Mouse (Mus musculus) midbrain, embryonic 11.5 days (tissue): ENCODE results near the gene Actr2. TPM values are rescaled to one million over a fixed set of nuclear protein-coding genes. Genes with fewer than 3 reads are reported as not detected.
"Not testable (repeated sequence)": the region's sequence is repeated elsewhere in the genome, so short reads cannot be mapped to it uniquely, and the experiment has no call there.

Experiments used
- ATAC-seq: fragments of 200-750 bp; cut with Nextera tagmentation; 2 replicates; pipeline ENCODE4 v1.8.0; 2017; ENCODE audit warnings: moderate TSS enrichment, moderate library complexity; ENCODE audit not compliant: low FRiP score
- DNase-seq: peaks from one replicate; pipeline ENCODE4 v3.0.0; 2015; ENCODE audit warnings: low spot score; ENCODE audit errors: missing footprints
- H3K27ac ChIP-seq: fragments of 300-500 bp; sonication (generic); 2 replicates; pipeline ENCODE4 v1.5.1; 2014; ENCODE audit warnings: low read depth, low read length
- H3K27me3 ChIP-seq: fragments of 300-500 bp; sonication (generic); 2 replicates; pipeline ENCODE4 v1.6.1; 2014; ENCODE audit warnings: mild to moderate bottlenecking, low read length, moderate library complexity, mixed read lengths; ENCODE audit not compliant: control insufficient read depth, insufficient read depth
- H3K36me3 ChIP-seq: fragments of 300-500 bp; sonication (generic); 2 replicates; pipeline ENCODE4 v1.6.1; 2014; ENCODE audit warnings: mild to moderate bottlenecking, low read length, moderate library complexity, mixed read lengths; ENCODE audit not compliant: control insufficient read depth, insufficient read depth
- H3K4me1 ChIP-seq: fragments of 300-500 bp; sonication (generic); 2 replicates; pipeline ENCODE4 v1.6.1; 2014; ENCODE audit warnings: low read length; ENCODE audit not compliant: control insufficient read depth, insufficient read depth
- H3K4me2 ChIP-seq: fragments of 300-500 bp; sonication (generic); 2 replicates; pipeline ENCODE4 v1.6.1; 2014; ENCODE audit warnings: mild to moderate bottlenecking, moderate library complexity
- H3K4me3 ChIP-seq: fragments of 300-500 bp; sonication (generic); 2 replicates; pipeline ENCODE4 v1.5.1; 2014; ENCODE audit warnings: low read depth, low read length
- H3K9ac ChIP-seq: fragments of 300-500 bp; sonication (generic); 2 replicates; pipeline ENCODE4 v1.6.1; 2014; ENCODE audit warnings: low read length
- H3K9me3 ChIP-seq: fragments of 300-500 bp; sonication (generic); 2 replicates; pipeline ENCODE4 v1.6.1; 2016; ENCODE audit warnings: low read length; ENCODE audit not compliant: control insufficient read depth
- WGBS: fragments of 180-500 bp; shearing (Covaris S2); extraction: QIAGEN DNeasy Blood & Tissue Kit; methylation state at CpG from one replicate; pipeline ENCODE4 v1.1.7; 2014; 5-methylcytosine and 5-hydroxymethylcytosine counted together
- polyA plus RNA-seq: library from polyadenylated mRNA; unstranded; fragments of >200 nt; fragmentation: Nextera tagmentation; extraction: Ambion mirVana; gene quantifications from 2 replicates; pipeline ENCODE4 v1.2.1, GENCODE M21; 2014

Gene Actr2
- 75.9 and 87.4 TPM in 2 replicates for polyA plus RNA-seq

DNA sequence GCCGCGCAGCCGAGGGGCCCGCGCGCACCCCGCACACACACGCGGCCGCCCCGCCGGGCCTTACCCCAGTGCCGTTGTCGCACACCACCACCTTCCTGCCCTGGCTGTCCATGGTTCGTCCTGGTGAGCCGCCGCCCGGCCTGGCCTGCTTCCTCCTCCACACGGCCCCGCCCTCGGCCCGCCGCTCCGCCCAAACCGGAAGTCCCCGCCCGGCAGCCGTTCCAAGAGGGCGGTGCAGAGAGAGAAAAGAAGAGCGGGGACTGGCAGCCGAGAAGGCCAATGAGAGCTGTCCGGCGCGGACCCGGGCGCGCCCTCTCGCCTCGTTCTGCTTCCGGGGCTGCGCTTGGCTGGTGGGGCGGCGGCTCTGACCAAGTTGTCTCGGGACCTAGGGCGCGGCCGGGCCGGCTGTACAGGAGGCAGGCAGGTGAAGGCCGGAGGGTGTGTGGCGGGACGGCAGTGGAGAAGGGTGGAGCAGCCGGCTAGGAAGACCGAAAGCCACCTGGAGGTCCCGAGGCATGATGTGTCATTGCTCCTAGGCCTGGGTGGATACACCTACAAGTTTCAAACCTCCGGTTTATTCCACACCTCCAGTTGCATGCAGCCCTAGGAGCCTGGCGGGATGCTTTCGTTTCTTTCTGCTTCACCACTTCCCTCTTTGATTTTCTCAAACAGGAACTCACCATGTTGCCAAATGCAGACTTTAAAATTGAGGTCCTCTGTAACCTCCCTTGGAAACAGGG is at the start of gene Actr2:
Actr2 (minus strand) TSS at position 173 of the 740 bp plus-strand sequence.
- peaks cover 6% of the 10 kb centered on the region for H3K4me1 ChIP-seq
- 0 out of 2 replicates have a peak, but pooled peaks cover 3% of the 10 kb centered on the region for H3K36me3 ChIP-seq
- no peaks in the 10 kb centered on the region for H3K27me3 ChIP-seq
- peak within 1 kb of the TSS; percentile 87 for H3K4me3 ChIP-seq
- DNase-seq (peak; percentile 100), ATAC-seq (peak; percentile 99)
- H3K9me3 ChIP-seq, result no peaks in the 10 kb centered on the region
- H3K27ac ChIP-seq, result peak within 1 kb of the TSS; percentile 79
- H3K4me2 ChIP-seq, result peak within 1 kb of the TSS; percentile 71
- under 1% methylated on average over 55 of the region's 57 CpGs for WGBS
- peak within 1 kb of the TSS; percentile 87 for H3K9ac ChIP-seq

- H3K9me3 ChIP-seq, result no peaks in the 10 kb centered on the region
- H3K27ac ChIP-seq, result no peak overlapping the region
- no peaks in the 10 kb centered on the region for H3K27me3 ChIP-seq
- H3K36me3 ChIP-seq, result no peaks in the 10 kb centered on the region
- H3K9ac ChIP-seq, result no peak overlapping the region
- no peak overlapping the region for H3K4me3 ChIP-seq
- no peaks in the 10 kb centered on the region for H3K4me1 ChIP-seq
- H3K4me2 ChIP-seq, result no peak overlapping the region
- ATAC-seq, result no peak
- DNase-seq, result no peak
Measured at GRCm38 (mm10) chr11:20158879-20159278, 46.2 kb upstream of the Actr2 start.

GRCm38 (mm10) chr11:20153542-20153941 is 40.8 kb upstream of the Actr2 start:
- H3K4me2 ChIP-seq, H3K27ac ChIP-seq, H3K4me1 ChIP-seq, H3K9ac ChIP-seq, DNase-seq, H3K27me3 ChIP-seq, ATAC-seq, H3K9me3 ChIP-seq, H3K36me3 ChIP-seq, H3K4me3 ChIP-seq: not testable (repeated sequence)
- WGBS, result 85% methylated on average over 5 of the region's 5 CpGs

- no peak for ATAC-seq
- DNase-seq, result no peak
- no peak overlapping the region for H3K4me2 ChIP-seq
- 86% methylated on average over 4 of the region's 4 CpGs for WGBS
- no peaks in the 10 kb centered on the region for H3K9me3 ChIP-seq
- H3K4me1 ChIP-seq, result no peaks in the 10 kb centered on the region
- H3K27ac ChIP-seq, result no peak overlapping the region
- H3K9ac ChIP-seq, result no peak overlapping the region
- H3K36me3 ChIP-seq, result no peaks in the 10 kb centered on the region
- no peak overlapping the region for H3K4me3 ChIP-seq
- H3K27me3 ChIP-seq, result no peaks in the 10 kb centered on the region
Measured at GRCm38 (mm10) chr11:20152107-20152901, 39.6 kb upstream of the Actr2 start.

GRCm38 (mm10) chr11:20151290-20151689 is 38.6 kb upstream of the Actr2 start:
- Histone ChIP-seq H3K27me3 (no peaks in the 10 kb centered on the region), H3K4me2 (no peak overlapping the region), H3K36me3 (no peaks in the 10 kb centered on the region), H3K4me1 (no peaks in the 10 kb centered on the region), H3K9ac (no peak overlapping the region), H3K4me3 (no peak overlapping the region), H3K27ac (no peak overlapping the region), H3K9me3 (no peaks in the 10 kb centered on the region)
- no peak for ATAC-seq
- WGBS, result 84% methylated on average over 5 of the region's 5 CpGs
- peak; percentile 31 for DNase-seq

DNA sequence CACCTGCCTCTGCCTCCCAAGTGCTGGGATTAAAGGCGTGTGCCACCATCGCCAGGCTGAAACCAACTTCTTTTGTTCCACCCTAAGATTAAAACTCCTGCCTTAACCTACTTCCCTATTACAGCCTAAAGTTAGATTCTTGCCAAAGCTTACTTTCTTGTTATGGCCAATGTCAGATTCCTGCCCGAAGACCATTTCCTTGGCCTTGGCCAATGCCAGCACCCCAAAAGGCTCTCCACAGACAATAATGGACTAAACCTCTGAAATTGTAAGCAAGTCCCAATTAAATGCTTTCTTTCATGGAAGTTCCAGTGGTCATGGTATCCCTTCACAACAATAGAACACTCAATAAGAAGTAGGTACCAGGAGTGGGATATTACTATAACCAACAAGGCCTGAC is 37.2 kb upstream of the Actr2 start:
- Histone ChIP-seq H3K4me1 (no peaks in the 10 kb centered on the region), H3K36me3 (no peaks in the 10 kb centered on the region), H3K27me3 (no peaks in the 10 kb centered on the region), H3K4me3 (no peak overlapping the region), H3K27ac (no peak overlapping the region), H3K9me3 (no peaks in the 10 kb centered on the region), H3K4me2 (no peak overlapping the region), H3K9ac (no peak overlapping the region)
- peak; percentile 79 for DNase-seq
- no peak for ATAC-seq
- WGBS, result 92% methylated on average over 3 of the region's 3 CpGs

DNA sequence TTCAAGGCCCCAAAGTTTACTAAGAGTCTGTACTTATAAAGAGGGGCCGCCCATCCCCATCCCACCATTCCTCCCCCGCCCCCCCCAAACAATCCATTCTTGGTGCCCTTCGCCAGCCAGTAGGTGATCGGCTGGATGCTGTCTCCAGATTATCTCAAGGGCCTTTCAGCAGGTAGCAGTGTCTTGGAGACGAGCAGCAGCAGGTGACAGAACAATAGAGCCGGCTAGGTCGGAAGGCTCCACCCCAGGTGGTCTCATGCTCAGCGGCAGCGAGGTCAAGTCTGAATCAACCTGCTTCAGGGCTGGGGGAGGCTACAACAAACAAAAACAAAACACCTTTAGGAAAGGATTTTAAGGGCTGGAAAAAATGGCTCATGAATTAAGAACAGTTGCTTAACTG is 32.7 kb upstream of the Actr2 start:
- H3K4me2 ChIP-seq, result no peak overlapping the region
- WGBS, result 25% methylated on average over 9 of the region's 9 CpGs
- H3K36me3 ChIP-seq, result no peaks in the 10 kb centered on the region
- H3K4me1 ChIP-seq, result no peaks in the 10 kb centered on the region
- ATAC-seq (no peak), DNase-seq (peak; percentile 41)
- H3K4me3 ChIP-seq, result no peak overlapping the region
- H3K9me3 ChIP-seq, result no peaks in the 10 kb centered on the region
- no peak overlapping the region for H3K27ac ChIP-seq
- H3K9ac ChIP-seq, result no peak overlapping the region
- no peaks in the 10 kb centered on the region for H3K27me3 ChIP-seq

DNA sequence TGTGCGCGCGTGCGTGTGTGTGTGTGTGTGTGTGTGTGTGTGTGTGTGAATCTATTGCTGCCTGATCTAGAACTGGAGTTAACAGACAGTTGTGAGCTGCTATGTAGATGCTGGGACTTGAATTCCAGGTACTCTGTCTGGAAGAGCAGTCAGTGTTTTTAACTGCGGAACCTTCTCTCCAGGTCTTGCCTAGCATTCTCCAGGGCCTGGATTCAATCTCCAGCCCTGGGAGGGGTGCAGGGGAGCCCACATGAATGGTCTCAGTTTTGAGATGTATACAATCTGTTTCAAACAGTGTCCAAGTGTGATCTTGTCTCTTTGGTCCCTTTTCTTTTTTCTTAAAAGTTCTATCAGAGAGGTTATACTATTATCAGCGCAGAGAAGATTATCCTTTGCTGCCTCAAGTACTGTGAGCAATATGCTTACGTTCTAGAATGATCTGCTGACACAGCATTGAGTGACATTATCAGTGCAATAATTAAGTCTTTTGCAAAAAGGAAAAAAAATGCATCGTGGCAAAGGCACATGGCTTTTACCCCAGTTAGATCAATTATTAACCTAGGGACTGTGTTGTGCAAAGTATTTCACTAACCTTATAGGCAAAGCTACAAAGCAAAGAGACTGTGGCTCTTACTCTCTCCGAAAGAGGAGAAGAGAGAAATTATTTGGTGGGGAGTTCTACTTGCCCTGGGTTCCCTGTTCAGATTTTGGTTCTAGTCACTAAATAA is 32.0 kb upstream of the Actr2 start:
- no peaks in the 10 kb centered on the region for H3K36me3 ChIP-seq
- DNase-seq (peak; percentile 64), ATAC-seq (no peak)
- H3K9me3 ChIP-seq, result no peaks in the 10 kb centered on the region
- no peak overlapping the region for H3K4me2 ChIP-seq
- no peak overlapping the region for H3K4me3 ChIP-seq
- H3K9ac ChIP-seq, result no peak overlapping the region
- WGBS, result 86% methylated on average over 9 of the region's 9 CpGs
- no peaks in the 10 kb centered on the region for H3K4me1 ChIP-seq
- H3K27ac ChIP-seq, result no peak overlapping the region
- no peaks in the 10 kb centered on the region for H3K27me3 ChIP-seq

- not testable (repeated sequence) for H3K27ac ChIP-seq, H3K4me1 ChIP-seq, ATAC-seq, H3K9me3 ChIP-seq, H3K27me3 ChIP-seq, H3K4me3 ChIP-seq, H3K36me3 ChIP-seq, H3K4me2 ChIP-seq, H3K9ac ChIP-seq
- DNase-seq, result peak; percentile 33
- WGBS, result 97% methylated on average over 4 of the region's 4 CpGs
Measured at GRCm38 (mm10) chr11:20143687-20144086, 31.0 kb upstream of the Actr2 start.
